Mouse (Mus musculus): ENCODE results near the gene Ppp1r2. TPM values are rescaled to one million over a fixed set of nuclear protein-coding genes. Genes with fewer than 3 reads are reported as not detected.
A peak's percentile ranks its signal among the peaks of the same experiment; 100 is the strongest.

The Ppp1r2 gene
- total RNA-seq, 2 experiments from 2014 or later: 76.9 to 79.3 TPM

DNA sequence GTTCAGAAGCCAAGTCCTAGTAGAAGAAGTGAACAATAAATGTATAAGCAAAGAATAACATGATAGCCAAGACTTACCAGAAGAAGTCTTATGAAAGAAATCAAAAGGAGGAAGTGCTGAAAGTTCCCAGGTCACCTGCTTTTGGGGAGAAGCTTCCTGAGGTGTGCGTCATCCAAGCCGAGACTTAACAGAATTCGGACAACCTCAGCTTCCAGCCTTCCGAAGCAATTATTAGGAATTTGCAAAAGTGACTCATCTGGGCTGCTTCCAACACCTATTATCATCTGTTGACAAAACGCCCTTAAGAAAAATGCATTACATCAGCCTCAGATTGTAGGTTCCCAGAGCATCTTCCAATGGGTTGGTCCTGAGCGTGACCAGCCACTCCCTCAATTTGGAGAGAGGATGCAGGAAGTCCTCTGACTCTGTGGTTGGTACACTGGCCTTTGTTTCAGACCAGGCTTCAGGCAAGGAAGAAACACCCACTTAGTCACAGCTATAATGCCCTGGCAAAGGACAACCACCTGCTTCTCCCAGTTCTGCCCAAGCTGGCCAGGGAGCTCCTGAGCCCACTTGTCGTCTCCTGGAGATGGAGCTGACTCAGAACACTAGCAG, 15.8 kb upstream of the Ppp1r2 start:
- DNase-seq: no peak

DNA sequence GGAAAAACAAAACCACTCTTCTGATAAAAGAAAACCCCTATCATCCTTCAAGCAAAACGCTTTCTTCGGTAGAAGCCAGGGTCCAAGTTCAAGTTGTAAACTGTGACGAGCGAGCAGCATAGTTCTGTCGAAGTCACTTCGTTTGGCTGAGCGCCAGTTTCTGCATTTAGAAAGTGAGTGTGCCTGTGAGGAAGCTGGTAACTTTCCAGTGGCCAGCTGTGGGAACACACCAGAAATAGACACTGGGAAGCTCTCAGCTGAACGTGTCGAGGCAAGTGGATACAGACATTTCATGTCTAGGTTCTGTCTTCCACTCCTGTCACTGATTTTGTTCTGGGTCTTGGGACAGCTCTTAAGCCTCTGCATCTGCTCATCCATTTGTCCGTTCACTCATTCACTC, 15.2 kb upstream of the Ppp1r2 start:
- DNase-seq: peak; percentile 86

DNA sequence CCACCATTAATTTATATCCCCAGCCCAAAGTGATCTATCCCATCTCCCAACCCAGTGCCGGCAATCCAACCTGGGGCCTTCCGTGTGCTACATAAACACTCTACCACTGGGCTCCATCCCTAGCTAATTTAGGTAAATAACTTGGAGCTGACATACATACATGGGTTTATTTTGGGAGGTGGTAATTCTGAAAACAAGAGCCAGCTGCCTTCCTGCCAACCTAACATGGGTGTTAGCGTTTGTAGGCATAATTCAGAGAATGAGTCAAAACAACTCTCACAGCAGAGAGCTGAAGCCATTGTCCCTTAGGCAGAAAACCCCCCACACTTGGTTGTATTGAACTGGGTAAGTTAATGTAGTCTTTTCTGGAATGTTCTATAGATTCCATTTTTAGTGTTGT, 12.6 kb upstream of the Ppp1r2 start:
- DNase-seq: no peak

DNA sequence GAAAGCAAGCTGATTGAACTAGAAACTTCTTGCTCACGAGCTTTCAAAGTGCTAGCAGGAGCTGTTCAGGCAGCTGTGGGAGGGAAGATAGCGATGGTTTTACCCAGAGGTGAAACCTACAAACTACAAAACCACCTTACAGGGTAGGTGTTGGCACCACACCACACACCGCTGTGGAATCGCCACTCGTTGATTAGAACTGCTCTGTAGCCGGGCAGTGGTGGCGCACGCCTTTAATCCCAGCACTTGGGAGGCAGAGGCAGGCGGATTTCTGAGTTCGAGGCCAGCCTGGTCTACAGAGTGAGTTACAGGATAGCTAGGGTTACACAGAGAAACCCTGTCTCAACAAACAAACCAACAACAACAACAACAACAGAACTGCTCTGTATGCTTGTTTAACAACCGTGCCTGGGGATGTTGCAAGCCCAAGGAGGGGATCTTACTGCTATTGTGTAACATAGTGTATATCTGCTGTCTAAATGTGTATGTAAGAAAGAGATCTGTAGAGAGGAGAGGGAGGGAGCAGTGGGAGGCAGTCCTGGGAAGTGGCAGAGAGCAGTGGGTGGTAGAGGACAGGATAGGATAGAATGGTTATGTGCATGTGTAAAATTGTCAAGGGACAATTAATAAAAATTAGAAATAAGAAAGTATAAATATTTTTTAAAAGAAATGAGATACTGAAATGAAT, 11.9 kb upstream of the Ppp1r2 start:
- no peak for DNase-seq

DNA sequence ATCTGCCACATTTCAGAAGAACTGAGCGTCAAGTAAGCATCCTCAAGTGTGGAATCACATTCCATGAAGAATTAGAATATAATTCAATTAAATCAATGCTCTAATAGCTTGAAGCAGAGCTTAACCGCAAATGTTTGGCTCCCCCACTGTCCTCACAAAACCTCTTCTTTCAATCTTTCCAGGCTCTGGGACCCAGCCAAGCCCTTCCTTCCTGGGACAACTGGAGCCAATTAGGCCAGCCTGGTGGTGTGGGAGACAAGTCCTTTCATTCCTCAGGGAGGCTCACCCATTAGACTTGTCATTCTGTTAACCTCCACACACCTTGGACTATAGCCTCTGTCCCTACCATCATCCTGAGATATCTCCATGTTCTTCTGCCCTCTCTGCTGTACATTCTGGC, 6.9 kb upstream of the Ppp1r2 start:
- DNase-seq: peak; percentile 65

DNA sequence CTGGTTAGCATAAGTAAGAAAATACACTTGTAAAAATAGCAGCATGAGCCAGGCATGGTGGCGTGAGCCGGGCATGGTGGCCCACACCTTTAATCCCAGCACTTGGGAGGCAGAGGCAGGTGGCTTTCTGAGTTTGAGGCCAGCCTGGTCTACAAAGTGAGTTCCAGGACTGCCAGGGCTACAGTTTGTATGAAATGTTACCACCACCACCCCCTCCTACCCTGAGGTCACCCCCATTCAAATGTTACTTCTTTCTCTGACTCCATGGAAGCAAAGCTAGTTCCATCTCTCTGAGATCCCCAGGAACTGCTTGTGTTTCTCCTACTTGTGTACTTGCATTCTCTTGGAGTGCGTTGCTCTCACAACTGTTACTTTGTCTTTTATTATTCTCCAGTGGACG, 5.1 kb upstream of the Ppp1r2 start:
- no peak for DNase-seq

DNA sequence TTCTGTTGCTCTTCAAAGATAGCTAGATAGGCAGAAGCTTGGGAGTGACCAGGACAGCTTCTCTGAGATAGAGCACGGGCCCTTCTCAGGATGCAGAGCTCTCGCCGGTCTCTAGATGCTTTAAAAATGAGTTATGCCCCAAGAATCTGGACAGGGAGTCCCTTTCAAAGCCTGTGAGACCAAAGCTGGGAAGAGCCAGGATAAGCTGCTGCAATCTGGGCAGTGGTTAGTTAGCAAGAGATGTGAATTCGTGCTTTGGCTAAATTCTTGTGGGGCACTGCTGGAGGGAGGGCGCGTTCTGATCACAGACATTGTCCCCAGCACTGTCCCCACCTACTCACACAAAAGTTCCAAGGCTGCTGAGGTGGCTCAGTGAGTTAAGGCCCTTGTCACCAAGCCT, 3.5 kb upstream of the Ppp1r2 start:
- no peak for DNase-seq

DNA sequence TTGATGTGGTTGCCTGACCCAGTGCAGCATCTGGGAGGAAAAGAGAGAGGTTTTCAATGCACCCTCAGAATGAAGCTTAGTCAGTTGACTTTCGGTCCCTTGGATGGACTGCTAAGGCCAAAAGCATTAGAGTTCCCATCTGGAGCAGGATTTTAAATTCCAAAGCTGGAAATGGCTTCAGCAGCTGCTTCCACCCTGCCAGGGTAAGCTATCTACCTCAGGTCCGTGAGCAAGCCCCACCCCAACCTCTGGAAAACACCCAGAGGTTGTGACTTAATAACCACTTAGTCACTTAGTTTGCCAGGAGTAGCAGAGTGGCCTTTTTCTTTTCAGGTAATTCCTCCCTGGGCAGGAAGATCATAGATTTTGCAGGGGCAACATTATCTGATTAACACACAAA, 3.0 kb upstream of the Ppp1r2 start:
- no peak for DNase-seq

DNA sequence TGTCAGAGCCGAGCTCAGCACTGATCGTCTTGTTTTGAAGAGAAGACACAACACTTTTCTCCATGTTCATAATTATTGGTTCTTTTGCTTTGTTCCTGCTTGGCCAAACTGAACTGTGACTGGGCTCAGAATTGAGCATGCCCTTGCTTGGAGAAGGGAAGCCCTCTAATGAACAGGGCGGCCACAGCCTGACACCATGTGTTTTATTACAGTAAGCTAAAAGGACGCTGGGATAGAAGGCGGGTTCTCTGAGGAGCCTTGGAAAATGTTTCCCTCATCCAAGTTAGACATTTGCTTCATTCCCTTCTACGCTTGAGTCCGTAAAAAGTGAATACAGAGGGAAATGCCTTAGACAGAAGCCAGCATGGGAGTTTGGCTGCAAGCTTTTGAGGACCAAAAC, 1.9 kb upstream of the Ppp1r2 start:
- DNase-seq: no peak

DNA sequence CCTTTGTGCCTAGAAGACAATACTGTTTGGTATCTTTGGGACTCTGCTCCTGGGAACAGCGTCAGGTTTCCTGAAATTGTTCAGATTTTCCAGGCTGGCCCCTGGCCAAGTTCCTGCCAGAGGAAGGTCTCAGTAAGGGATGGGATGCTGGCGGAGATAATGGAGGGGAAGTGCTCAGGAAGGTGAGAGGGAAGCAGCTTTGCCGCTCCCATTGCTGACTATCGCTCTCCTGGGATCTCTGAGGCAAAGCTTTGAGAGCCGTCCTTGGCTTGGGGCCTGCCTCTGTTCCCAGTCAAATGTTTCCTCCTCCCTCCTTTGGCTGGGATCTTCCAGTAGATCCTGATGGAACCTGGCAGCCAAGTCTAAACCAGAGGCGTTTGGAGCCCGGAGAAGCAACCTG, 1.5 kb upstream of the Ppp1r2 start:
- DNase-seq: peak; percentile 66

DNA sequence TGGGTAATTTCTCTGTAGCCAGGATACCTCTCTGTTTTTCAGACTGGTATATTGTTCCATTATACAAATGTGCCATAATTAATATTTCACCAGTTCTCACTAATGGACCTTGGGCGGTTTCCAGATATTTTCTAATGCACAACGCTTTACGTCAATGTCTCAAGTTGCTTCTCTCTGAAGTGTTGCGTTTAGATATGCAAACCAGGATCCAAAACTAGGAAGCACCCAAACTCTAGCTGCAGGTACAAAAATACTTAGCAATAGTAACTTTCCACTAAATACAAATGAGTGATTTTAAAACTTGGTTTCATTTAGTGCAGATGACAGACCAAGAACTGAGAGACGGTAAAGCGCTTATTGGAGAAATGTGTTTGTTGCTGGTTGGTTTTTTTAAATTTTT, 993 bp downstream of the Ppp1r2 start:
- DNase-seq: no peak

DNA sequence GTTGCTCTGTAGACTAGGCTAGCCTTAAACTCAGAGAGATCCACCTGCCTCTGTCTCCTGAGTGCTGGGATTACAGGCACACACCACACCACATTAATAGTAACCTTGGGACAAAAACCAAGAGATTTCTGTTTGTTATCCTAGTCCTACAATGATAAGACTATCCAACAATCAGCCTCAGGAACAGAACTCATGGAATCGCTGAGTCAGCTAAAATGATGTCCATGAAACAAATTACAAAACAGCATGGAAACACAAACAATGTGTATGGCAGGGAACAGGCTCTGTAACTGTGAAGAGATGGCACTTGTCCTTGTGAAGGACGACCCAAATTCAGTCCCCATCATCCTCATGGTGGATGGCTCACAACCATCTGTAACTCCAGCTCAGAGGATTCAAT, 8.4 kb downstream of the Ppp1r2 start:
- DNase-seq: no peak

DNA sequence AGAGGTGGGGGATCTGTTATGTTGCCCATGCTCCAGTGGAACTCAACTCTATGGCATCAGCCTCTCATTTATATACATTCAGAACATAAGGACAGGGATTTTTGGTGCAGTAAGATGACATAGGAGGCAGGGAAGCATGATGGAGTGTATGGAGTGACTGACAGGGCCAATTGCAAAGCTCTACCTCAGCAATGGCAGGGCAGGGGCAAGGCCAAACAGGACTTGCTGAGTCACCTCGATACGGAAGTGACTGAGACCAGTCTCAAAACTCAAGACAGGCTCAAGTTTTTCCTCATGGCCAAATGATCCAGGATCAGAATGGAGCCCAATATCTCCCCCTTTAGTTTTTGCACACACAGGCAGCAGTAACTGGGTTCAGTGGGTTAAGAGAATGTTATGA, 18.9 kb downstream of the Ppp1r2 start:
- no peak for DNase-seq

DNA sequence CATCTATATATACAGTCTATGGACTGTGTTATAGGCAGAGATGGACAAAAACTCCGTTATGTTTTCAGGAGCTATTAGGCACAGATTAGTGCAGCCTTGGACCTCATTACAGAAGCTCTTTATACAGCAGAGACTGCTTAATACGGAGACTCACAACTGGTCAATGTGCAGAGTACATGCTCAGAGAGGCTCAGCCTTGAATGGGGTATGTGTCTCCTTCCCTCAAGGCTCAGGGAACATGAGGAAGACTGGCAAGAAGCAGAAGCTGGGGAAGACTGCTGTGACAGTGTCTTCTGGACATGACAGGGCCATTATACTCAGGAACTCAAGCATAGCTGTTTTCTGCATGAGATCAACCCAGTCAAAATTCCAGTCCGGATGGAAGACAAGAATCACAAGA, 19.4 kb downstream of the Ppp1r2 start:
- no peak for DNase-seq

DNA sequence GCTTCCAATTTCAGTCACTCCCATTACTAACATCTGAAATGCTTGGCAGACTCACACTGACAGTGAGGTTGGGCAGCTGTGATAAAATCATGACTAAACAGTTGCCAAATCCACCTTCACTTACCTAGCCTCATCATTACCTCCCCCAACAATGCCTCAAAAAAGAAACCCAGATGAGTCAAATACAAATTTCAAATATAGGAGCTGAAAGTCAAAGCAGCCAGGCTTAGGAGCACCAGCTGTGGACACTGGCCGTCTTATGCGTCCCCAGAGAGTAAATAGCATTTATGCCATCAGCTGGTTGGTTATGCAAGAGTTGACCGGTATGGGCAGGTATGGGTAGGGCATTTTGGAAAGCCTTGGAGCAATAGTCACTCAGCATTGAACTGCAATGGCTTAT, 25.7 kb downstream of the Ppp1r2 start:
- DNase-seq: no peak

DNA sequence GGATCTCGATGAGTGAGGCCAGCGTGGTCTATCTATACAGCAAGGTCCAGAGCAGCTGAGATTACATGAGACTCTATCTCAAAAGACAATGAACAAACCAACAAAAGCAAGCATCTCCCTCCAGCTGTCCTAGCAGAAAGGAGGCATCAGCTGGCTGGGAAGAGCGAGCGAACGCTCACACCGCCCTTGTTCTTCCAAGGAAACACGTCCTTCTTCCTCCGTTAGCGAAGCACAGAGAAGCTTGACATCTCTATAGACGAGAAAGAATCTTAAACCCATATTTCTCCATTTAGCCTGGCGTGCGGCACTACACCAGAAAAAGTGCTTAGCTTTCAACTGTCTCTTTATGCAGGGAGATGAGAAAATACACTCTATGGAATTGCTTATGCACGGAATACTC, 26.4 kb downstream of the Ppp1r2 start:
- no peak for DNase-seq

DNA sequence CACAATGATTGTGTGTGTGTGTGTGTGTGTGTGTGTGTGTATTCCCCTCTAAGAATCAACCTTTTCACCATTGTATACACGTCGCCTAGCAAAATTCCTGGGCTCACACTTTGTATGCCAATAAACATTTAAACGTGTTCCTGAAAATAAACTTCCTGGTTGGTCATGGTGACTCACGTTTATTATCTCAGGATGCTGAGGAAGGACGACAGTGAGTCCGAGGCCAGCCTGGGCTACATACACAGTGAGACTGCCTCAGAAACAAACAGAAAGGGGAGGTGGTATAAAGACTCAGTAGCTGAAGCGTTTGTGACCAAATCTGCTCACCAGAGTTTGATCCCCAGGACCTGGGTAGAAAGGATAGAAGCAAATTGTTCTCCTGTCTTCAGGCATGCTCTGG, 27.6 kb downstream of the Ppp1r2 start:
- DNase-seq: no peak

DNA sequence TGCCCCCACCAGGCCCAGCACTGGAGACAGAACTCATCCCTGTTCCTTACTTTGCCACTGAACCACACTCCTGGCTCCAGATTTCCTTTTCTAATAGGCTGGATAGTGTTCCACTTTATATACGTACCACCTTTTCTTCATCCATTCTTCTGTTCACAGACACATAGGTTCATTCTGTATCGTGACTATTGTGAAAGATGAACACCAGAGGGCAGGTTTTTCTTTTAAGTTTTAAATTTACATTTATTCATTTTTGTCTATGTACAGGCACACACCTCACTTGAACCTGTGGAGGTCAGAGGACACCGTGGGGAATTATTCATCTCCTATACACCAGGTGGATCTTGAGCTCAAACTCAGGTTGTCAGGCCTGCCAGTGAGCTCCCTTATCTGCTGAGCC, 31.0 kb downstream of the Ppp1r2 start:
- DNase-seq: no peak

DNA sequence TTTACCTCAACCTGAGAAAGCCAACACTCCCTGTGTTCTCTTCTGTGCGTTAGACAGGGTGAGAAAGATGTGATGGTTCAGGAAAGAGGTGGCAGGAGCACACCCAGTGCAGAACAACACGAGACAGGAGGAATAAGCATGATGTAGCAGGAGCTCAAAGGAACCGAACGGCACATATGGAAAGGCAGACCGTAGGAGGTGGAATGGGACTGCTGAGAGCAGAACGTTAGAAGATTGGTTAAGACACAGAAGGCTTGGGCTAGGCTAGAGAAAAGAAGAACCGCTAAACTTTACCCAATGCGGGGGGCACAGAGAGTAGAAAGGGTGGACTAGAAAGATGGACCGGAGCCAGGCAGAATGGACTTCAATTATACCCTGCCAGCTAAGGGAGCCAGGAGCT, 33.6 kb downstream of the Ppp1r2 start:
- DNase-seq: no peak

DNA sequence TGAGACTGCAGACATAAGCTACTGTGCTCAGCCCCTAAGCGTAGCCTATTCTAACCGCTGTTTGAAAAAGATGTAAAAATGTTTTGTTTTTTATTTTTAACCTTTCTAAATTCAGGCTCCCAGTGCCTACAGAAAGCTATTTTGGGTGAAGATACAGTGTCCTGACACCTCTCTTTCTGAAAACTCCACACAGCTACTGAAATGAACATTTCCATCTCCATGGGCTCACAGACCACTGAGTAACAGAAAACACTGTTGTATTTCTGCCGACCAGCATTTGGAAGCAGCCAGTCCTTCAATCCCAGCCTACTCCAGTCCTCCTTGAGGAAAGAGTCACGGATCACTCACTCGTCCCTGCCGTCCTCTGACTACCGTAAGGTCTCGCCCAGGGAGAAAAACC, 34.5 kb downstream of the Ppp1r2 start:
- no peak for DNase-seq

DNA sequence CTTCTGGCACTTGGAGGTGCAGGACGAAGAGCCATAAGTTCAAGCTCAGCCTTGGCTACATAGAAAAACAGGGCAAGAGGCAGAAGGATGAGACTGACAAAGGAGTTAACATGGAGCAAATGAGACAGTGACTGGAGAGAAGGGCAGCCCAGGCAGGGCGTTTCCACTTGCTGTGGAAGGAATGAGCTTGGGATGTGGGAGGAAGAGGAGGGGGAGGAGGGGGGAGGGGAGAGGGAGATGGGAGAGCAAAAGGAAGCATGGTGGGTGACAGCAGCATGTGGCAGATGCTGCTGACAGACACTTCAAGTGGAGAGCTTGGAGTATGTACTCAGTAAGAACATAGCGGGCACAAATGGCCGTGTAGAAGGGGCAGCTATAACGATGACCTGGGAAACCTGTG, 36.8 kb downstream of the Ppp1r2 start:
- no peak for DNase-seq

DNA sequence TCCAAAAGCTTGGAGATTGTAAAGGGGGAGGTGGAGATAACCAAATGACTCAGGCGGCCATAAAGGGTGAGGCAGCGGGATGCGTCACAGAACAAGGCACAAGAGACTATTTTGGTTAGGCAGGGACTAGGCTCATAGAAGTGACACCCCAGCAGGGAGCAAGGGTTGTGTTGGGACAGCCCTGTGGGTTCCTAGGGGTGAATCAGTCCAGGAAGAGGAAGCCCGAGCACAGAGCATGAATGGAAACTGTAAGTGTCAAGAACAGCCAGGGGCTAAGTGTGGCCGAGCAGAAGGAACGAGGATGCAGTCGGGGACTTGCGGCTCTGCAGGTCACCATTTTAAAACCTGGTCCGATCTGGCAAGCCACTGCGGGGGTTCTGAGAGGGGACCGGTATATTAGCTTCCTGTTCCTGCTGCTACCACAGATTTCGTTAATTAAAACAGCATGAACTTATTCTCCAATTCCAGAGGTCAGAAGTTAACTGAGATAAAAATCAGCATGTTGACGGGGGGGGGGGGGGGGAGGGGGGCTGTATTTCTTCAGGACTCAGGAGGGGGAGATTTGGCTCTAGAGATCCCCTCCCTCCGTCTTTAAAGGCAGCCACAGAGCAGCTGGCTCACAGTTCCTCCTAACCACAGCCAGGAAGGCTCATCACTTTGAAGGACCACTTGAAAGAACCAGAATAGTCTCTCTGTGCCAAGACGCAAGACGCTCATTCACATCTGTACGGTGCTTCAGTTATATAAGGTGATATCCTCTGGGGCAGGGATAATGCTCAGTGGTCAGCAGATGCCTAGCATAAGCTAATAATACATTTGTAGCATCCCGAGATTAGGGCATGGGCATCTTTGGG, 39.4 kb downstream of the Ppp1r2 start:
- DNase-seq: no peak

DNA sequence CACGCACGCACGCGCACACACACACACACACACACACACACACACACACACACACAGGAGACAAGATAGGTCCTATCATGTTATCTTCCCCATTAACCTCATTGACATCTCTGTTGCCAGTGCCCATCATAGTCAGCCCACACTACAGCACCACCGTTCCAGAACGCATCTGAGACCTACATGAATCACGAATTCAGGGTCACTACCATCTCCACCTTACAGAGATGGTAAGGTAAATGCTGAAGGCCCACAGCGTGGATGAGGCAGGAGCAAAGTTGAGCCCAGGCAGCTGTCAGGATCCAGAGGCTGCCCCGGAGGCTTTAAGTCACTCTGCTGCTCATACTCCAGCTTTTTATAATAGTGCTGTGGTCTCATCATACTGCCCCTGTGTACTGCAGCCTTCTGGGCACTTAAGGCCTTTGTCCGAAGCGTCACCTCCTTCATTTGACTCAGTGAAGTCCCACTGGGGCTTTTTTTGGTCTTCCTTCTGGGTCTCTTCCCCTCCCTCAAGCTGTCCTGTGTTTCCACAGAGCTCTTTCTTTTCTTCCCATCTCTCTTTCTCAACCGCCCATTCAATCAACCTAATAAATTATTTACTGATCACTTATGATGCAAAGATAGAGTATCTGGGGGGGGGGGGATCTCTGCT, 40.1 kb downstream of the Ppp1r2 start:
- DNase-seq: no peak
